Mouse (Mus musculus) hindbrain, embryonic 11.5 days (tissue): ENCODE results near the gene Trpm2. TPM values are rescaled to one million over a fixed set of nuclear protein-coding genes. Genes with fewer than 3 reads are reported as not detected.
"Not testable (repeated sequence)": the region's sequence is repeated elsewhere in the genome, so short reads cannot be mapped to it uniquely, and the experiment has no call there.

Source experiments
- ATAC-seq: fragments of 200-750 bp; cut with Nextera tagmentation; 2 replicates; pipeline ENCODE4 v1.8.0; 2017; ENCODE audit warnings: mild to moderate bottlenecking, moderate TSS enrichment, moderate library complexity; ENCODE audit not compliant: low FRiP score
- DNase-seq: peaks from one replicate; pipeline ENCODE4 v3.0.0-alpha.2; 2015; ENCODE audit warnings: low spot score
- H3K27ac ChIP-seq: fragments of 300-500 bp; sonication (generic); 2 replicates; pipeline ENCODE4 v1.5.1; 2014; ENCODE audit warnings: mild to moderate bottlenecking, low read depth, low read length
- H3K27me3 ChIP-seq: fragments of 300-500 bp; sonication (generic); 2 replicates; pipeline ENCODE4 v1.6.1; 2014; ENCODE audit warnings: mild to moderate bottlenecking, low read length, moderate library complexity, mixed read lengths; ENCODE audit not compliant: control insufficient read depth, insufficient read depth
- H3K36me3 ChIP-seq: fragments of 300-500 bp; sonication (generic); 2 replicates; pipeline ENCODE4 v1.6.1; 2014; ENCODE audit warnings: mild to moderate bottlenecking, low read length, moderate library complexity, mixed read lengths; ENCODE audit not compliant: control insufficient read depth, insufficient read depth
- H3K4me1 ChIP-seq: fragments of 300-500 bp; sonication (generic); replicated peaks from 2 replicates; pipeline ENCODE4 v1.6.1; 2014; ENCODE audit warnings: low read length, mixed read lengths; ENCODE audit not compliant: control insufficient read depth, insufficient read depth
- H3K4me2 ChIP-seq: fragments of 300-500 bp; sonication (generic); replicated peaks from 2 replicates; pipeline ENCODE4 v1.6.1; 2014; ENCODE audit warnings: mild to moderate bottlenecking, low read depth, low read length
- H3K4me3 ChIP-seq: fragments of 300-500 bp; sonication (generic); 2 replicates; pipeline ENCODE4 v1.5.1; 2014; ENCODE audit warnings: low read depth, low read length
- H3K9ac ChIP-seq: fragments of 300-500 bp; sonication (generic); 2 replicates; pipeline ENCODE4 v1.6.1; 2014; ENCODE audit warnings: low read depth, low read length
- H3K9me3 ChIP-seq: fragments of 300-500 bp; sonication (generic); 2 replicates; pipeline ENCODE4 v1.6.1; 2016; ENCODE audit warnings: low read length; ENCODE audit not compliant: control insufficient read depth
- WGBS: fragments of 180-500 bp; shearing (Covaris S2); extraction: QIAGEN DNeasy Blood & Tissue Kit; methylation state at CpG from one replicate; pipeline ENCODE4 v1.1.7; 2014; 5-methylcytosine and 5-hydroxymethylcytosine counted together
- polyA plus RNA-seq: library from polyadenylated mRNA; unstranded; fragments of >200 nt; fragmentation: Nextera tagmentation; extraction: Ambion mirVana; gene quantifications from 2 replicates; pipeline ENCODE4 v1.2.1, GENCODE M21; 2014

The Trpm2 gene
- 0.56 and 1.4 TPM in 2 replicates for polyA plus RNA-seq

- peak within 1 kb of the TSS; percentile 65 for H3K4me2 ChIP-seq
- no peaks in the 10 kb centered on the region for H3K36me3 ChIP-seq
- H3K9me3 ChIP-seq = no peaks in the 10 kb centered on the region
- no peak for DNase-seq
- H3K4me3 ChIP-seq = peak within 1 kb of the TSS; percentile 27
- H3K9ac ChIP-seq = peak within 1 kb of the TSS; percentile 42; the same call in 1 of the 2 replicates
- no peak within 1 kb of the TSS for H3K27ac ChIP-seq
- no peak for ATAC-seq
- peaks cover 21% of the 10 kb centered on the region for H3K27me3 ChIP-seq
- H3K4me1 ChIP-seq = no peaks in the 10 kb centered on the region
- WGBS = 82% methylated on average over 6 of the region's 6 CpGs
Observed at GRCm38 (mm10) chr10:77970481-77970880, at the start of gene Trpm2. Gene Trpm2 (minus strand): TSS chr10:77970563.

- H3K36me3 ChIP-seq, H3K9me3 ChIP-seq, ATAC-seq, H3K4me2 ChIP-seq, H3K27ac ChIP-seq, H3K4me3 ChIP-seq, H3K9ac ChIP-seq, DNase-seq, H3K4me1 ChIP-seq, H3K27me3 ChIP-seq: not testable (repeated sequence)
- WGBS = 94% methylated on average over 6 of the region's 11 CpGs
Observed at GRCm38 (mm10) chr10:78019984-78020383, 49.6 kb upstream of the Trpm2 start.

- Histone ChIP-seq H3K4me2 (no peak overlapping the region), H3K9me3 (no peaks in the 10 kb centered on the region), H3K4me1 (no peaks in the 10 kb centered on the region), H3K36me3 (no peaks in the 10 kb centered on the region), H3K27me3 (no peaks in the 10 kb centered on the region), H3K9ac (no peak overlapping the region), H3K27ac (no peak overlapping the region), H3K4me3 (no peak overlapping the region)
- ATAC-seq (no peak), DNase-seq (no peak)
- 71% methylated on average over 4 of the region's 4 CpGs for WGBS
Observed at GRCm38 (mm10) chr10:78019291-78019690, 48.9 kb upstream of the Trpm2 start.

GRCm38 (mm10) chr10:78018797-78019203 is 48.4 kb upstream of the Trpm2 start:
- no peak overlapping the region for H3K9ac ChIP-seq
- no peaks in the 10 kb centered on the region for H3K9me3 ChIP-seq
- WGBS = 18% methylated on average over 19 of the region's 19 CpGs
- ATAC-seq (peak; percentile 65; the same call in 1 of the 2 replicates), DNase-seq (peak; percentile 92)
- H3K27ac ChIP-seq = no peak overlapping the region
- H3K27me3 ChIP-seq = no peaks in the 10 kb centered on the region
- peak overlapping the region; percentile 40 for H3K4me2 ChIP-seq
- peak overlapping the region; percentile 18; the same call in 1 of the 2 replicates for H3K4me3 ChIP-seq
- no peaks in the 10 kb centered on the region for H3K36me3 ChIP-seq
- H3K4me1 ChIP-seq = no peaks in the 10 kb centered on the region

GRCm38 (mm10) chr10:78016366-78016765 is 46.0 kb upstream of the Trpm2 start:
- Histone ChIP-seq H3K36me3 (no peaks in the 10 kb centered on the region), H3K9me3 (no peaks in the 10 kb centered on the region), H3K9ac (no peak overlapping the region), H3K4me2 (no peak overlapping the region), H3K4me3 (no peak overlapping the region), H3K27me3 (no peaks in the 10 kb centered on the region), H3K4me1 (no peaks in the 10 kb centered on the region), H3K27ac (no peak overlapping the region)
- WGBS = 52% methylated on average over 5 of the region's 5 CpGs
- DNase-seq (no peak), ATAC-seq (no peak)

GRCm38 (mm10) chr10:78015489-78015888 is 45.1 kb upstream of the Trpm2 start:
- 81% methylated on average over 1 of the region's 1 CpGs for WGBS
- no peaks in the 10 kb centered on the region for H3K9me3 ChIP-seq
- H3K4me1 ChIP-seq = no peaks in the 10 kb centered on the region
- H3K27ac ChIP-seq = no peak overlapping the region
- H3K4me3 ChIP-seq = no peak overlapping the region
- no peaks in the 10 kb centered on the region for H3K36me3 ChIP-seq
- no peaks in the 10 kb centered on the region for H3K27me3 ChIP-seq
- no peak overlapping the region for H3K4me2 ChIP-seq
- ATAC-seq (no peak), DNase-seq (no peak)
- no peak overlapping the region for H3K9ac ChIP-seq

GRCm38 (mm10) chr10:78012661-78013495 is 42.5 kb upstream of the Trpm2 start:
- Histone ChIP-seq H3K27ac (no peak overlapping the region), H3K9ac (no peak overlapping the region), H3K36me3 (no peaks in the 10 kb centered on the region), H3K9me3 (no peaks in the 10 kb centered on the region), H3K4me1 (peaks cover 8% of the 10 kb centered on the region), H3K27me3 (no peaks in the 10 kb centered on the region), H3K4me2 (no peak overlapping the region), H3K4me3 (no peak overlapping the region)
- 93% methylated on average over 18 of the region's 18 CpGs for WGBS
- DNase-seq (no peak), ATAC-seq (no peak)

- not testable (repeated sequence) for H3K9ac ChIP-seq, H3K27ac ChIP-seq, H3K4me3 ChIP-seq, H3K27me3 ChIP-seq, H3K9me3 ChIP-seq, DNase-seq, H3K36me3 ChIP-seq, H3K4me2 ChIP-seq, ATAC-seq
- peaks cover 13% of the 10 kb centered on the region for H3K4me1 ChIP-seq
- 91% methylated on average over 5 of the region's 5 CpGs for WGBS
Observed at GRCm38 (mm10) chr10:78011116-78011515, 40.8 kb upstream of the Trpm2 start.

GRCm38 (mm10) chr10:78010335-78010734 is 40.0 kb upstream of the Trpm2 start:
- H3K36me3 ChIP-seq = no peaks in the 10 kb centered on the region
- H3K4me1 ChIP-seq = peaks cover 13% of the 10 kb centered on the region
- DNase-seq = no peak
- 16% methylated on average over 10 of the region's 10 CpGs for WGBS
- H3K27ac ChIP-seq = no peak overlapping the region
- no peak overlapping the region for H3K4me3 ChIP-seq
- H3K9ac ChIP-seq = no peak overlapping the region
- no peak for ATAC-seq
- H3K27me3 ChIP-seq = no peaks in the 10 kb centered on the region
- no peaks in the 10 kb centered on the region for H3K9me3 ChIP-seq
- H3K4me2 ChIP-seq = peak overlapping the region; percentile 9; the same call in 1 of the 2 replicates
